24 mouse cellular contexts compared by ENCODE assay signal in the genomic region with DNA sequence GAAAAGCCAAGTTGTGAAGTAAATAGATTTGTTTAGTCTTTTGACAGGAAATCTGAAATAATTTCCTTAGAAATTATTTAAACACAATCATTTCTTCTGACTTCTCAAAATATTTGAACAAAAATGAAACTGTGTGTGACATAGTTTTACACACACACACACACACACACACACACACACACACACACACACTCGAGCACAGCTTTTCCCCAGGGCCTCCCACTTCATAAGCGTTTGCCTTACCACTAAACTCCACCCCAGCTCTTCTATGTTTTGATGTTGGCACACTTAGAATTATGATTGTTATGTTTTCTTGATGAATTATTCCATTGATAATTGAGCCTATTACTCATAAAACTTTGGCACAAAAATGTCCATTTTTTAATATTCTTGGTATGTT. TPM values are rescaled to one million over a fixed set of nuclear protein-coding genes. Genes with fewer than 3 reads are reported as not detected.
"Had no signal": no experiment of that assay in that cellular context is flagged by ENCODE, and none has a peak within 500 bp of the region (broad histone marks: within the 10 kb centered on the region; RNA-seq: fewer than 3 reads in every experiment).

No protein-coding gene starts in this region.

- H3K4me2 ChIP-seq: heart, embryonic 12.5 days; heart, embryonic 13.5 days; heart, embryonic 15.5 days; hindbrain, embryonic 12.5 days; hindbrain, embryonic 13.5 days; hindbrain, embryonic 14.5 days; hindbrain, embryonic 15.5 days; intestine, embryonic 15.5 days; kidney, embryonic 15.5 days had no signal

- H3K9ac ChIP-seq: heart, embryonic 12.5 days; heart, embryonic 13.5 days; heart, embryonic 15.5 days; hindbrain, embryonic 12.5 days; hindbrain, embryonic 13.5 days; hindbrain, embryonic 14.5 days; hindbrain, embryonic 15.5 days; intestine, embryonic 15.5 days; kidney, embryonic 15.5 days had no signal

- H3K27ac ChIP-seq: heart, embryonic 13.5 days; heart, embryonic 15.5 days; hindbrain, embryonic 10.5 days; hindbrain, embryonic 12.5 days; hindbrain, embryonic 13.5 days; hindbrain, embryonic 14.5 days; hindbrain, embryonic 15.5 days; hindbrain, postnatal 0 days; intestine, embryonic 15.5 days; kidney, embryonic 15.5 days; kidney, postnatal 0 days; layer of hippocampus, adult 2 months; left cerebral cortex, adult 2 months had no signal

- ATAC-seq: hindbrain, embryonic 16.5 days; inflammation-experienced regulatory T-cells, adult 6 months; intestine, embryonic 15.5 days; intestine, embryonic 16.5 days; intestine, postnatal 0 days had no signal

- DNase-seq: kidney, adult 11 months; kidney, adult 18-20 months; kidney, adult 8-10 months; layer of hippocampus, adult 9-11 months; layer of hippocampus, postnatal 36 days had no signal

- H3K9me3 ChIP-seq: heart, embryonic 12.5 days; heart, embryonic 13.5 days; heart, embryonic 15.5 days; hindbrain, embryonic 12.5 days; hindbrain, embryonic 13.5 days; hindbrain, embryonic 15.5 days; intestine, embryonic 15.5 days; kidney, embryonic 15.5 days had no signal

- H3K27me3 ChIP-seq: heart, embryonic 12.5 days; heart, embryonic 13.5 days; heart, embryonic 15.5 days; hindbrain, embryonic 12.5 days; hindbrain, embryonic 13.5 days; hindbrain, embryonic 15.5 days; intestine, embryonic 15.5 days; kidney, embryonic 15.5 days had no signal

- H3K36me3 ChIP-seq: heart, embryonic 12.5 days; heart, embryonic 13.5 days; heart, embryonic 15.5 days; hindbrain, embryonic 12.5 days; hindbrain, embryonic 13.5 days; hindbrain, embryonic 15.5 days; intestine, embryonic 15.5 days had no signal

- H3K4me3 ChIP-seq: heart, embryonic 12.5 days; heart, embryonic 13.5 days; heart, embryonic 15.5 days; hindbrain, embryonic 10.5 days; hindbrain, embryonic 12.5 days; hindbrain, embryonic 13.5 days; hindbrain, embryonic 15.5 days; intestine, embryonic 15.5 days; kidney, embryonic 15.5 days; layer of hippocampus, adult 2 months; left cerebral cortex, adult 2 months had no signal

RNA-seq across cellular contexts. Expression of a gene that starts 22.9 kb away (rescaled TPM):
- total RNA-seq: hematopoietic stem cell, adult 5-6 weeks had no signal
- polyA plus RNA-seq: inflammation-experienced regulatory T-cells, adult 6 months had no signal
